8 mouse cellular contexts compared by ENCODE assay signal in the genomic region with DNA sequence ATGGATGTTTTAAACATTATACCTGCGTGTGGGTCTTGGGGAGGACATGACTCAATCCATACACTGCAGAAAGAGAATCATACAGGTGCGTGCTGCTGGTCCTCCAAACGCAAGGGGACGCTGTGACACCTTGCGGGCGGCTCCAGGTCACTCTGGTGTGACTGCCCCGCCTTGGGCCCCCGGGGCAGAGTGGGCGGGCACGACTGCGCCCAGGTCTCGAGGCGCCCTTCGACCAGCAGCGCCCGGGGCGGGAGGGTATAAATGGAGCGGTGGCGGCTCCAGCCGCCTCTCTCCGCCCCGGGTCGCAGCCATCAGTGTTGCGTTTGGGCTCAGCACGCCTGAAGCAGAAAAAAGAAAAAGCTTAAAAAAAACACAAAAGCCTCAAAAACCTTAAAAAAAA. TPM values are rescaled to one million over a fixed set of nuclear protein-coding genes. Genes with fewer than 3 reads are reported as not detected.
DNase-seq lines count a peak whose midpoint lies in the region; ATAC-seq and TF ChIP-seq lines count a peak whose summit lies in the region.

No protein-coding gene starts in this region.

- peak; percentile 95 for ATAC-seq in CD4-positive, CD25-positive, alpha-beta regulatory T cell, adult 4 months
- ATAC-seq in erythroid progenitor cell, adult 5-6 weeks (replicated peaks; ENCODE audit: low FRiP score, poor library complexity, severe bottlenecking): peak; percentile 79
- ATAC-seq in heart, embryonic 13.5 days (ENCODE audit: extremely low read depth, insufficient number of reproducible peaks, low FRiP score, low TSS enrichment): peak; percentile 90
- peak; percentile 97 for ATAC-seq in kidney, postnatal 0 days (replicated peaks; ENCODE audit: low FRiP score, low read depth)
- peak; percentile 90 for ATAC-seq in liver, embryonic 11.5 days (replicated peaks; ENCODE audit: low FRiP score)

- peak; percentile 90 for TF ChIP-seq CTCF in kidney, postnatal 0 days (IDR thresholded peaks at IDR 0.05; ENCODE audit: low read depth)

- peak; percentile 55 for TF ChIP-seq POLR2A in myocyte (IDR thresholded peaks at IDR 0.05; ENCODE audit: insufficient read length, low read depth)

- H3K4me2 ChIP-seq in heart, embryonic 13.5 days: peak overlapping the region; percentile 96
- peak overlapping the region; percentile 79 for H3K4me2 ChIP-seq in kidney, postnatal 0 days (ENCODE audit: low read length)
- peak overlapping the region; percentile 16; the same call in 1 of the 2 replicates for H3K4me2 ChIP-seq in liver, embryonic 11.5 days
- H3K4me2 ChIP-seq in myocyte (ENCODE audit: low read depth): peak overlapping the region; percentile 45

- H3ac ChIP-seq in myocyte (ENCODE audit: control insufficient read depth, insufficient read length): no peak overlapping the region

- H3K27me3 ChIP-seq in heart, embryonic 13.5 days (replicated peaks): no peaks in the 10 kb centered on the region
- H3K27me3 ChIP-seq in kidney, postnatal 0 days (ENCODE audit: insufficient read depth, low read length): no peaks in the 10 kb centered on the region
- H3K27me3 ChIP-seq in liver, embryonic 11.5 days (replicated peaks; ENCODE audit: control insufficient read depth, insufficient read depth, low read length): no peaks in the 10 kb centered on the region
- H3K27me3 ChIP-seq in myocyte (ENCODE audit: control insufficient read depth, insufficient read depth, insufficient read length): no peaks in the 10 kb centered on the region

- DNase-seq in kidney, postnatal 0 days (ENCODE audit: low spot score): peak; percentile 89
- peak; percentile 92 for DNase-seq in liver, embryonic 11.5 days (ENCODE audit: low spot score)
- peak; percentile 96 to 98 for DNase-seq in spleen, postnatal 4 days (ENCODE audit: low spot score in 2 of 2)

- peaks cover 22% of the 10 kb centered on the region for H3K36me3 ChIP-seq in heart, embryonic 13.5 days
- H3K36me3 ChIP-seq in kidney, postnatal 0 days (ENCODE audit: insufficient read depth, low read length): 0 out of 2 replicates have a peak, but pooled peaks cover 8% of the 10 kb centered on the region
- H3K36me3 ChIP-seq in liver, embryonic 11.5 days (ENCODE audit: control insufficient read depth, insufficient read depth, low read length): peaks cover 31% of the 10 kb centered on the region
- H3K36me3 ChIP-seq in myocyte (ENCODE audit: control insufficient read depth, insufficient read depth): peaks cover 9% of the 10 kb centered on the region

- H3K27ac ChIP-seq in brown adipose tissue, adult 24 weeks (replicated peaks; ENCODE audit: low read depth, low read length): no peak overlapping the region; the same call in 1 of the 2 replicates
- H3K27ac ChIP-seq in heart, embryonic 13.5 days (replicated peaks): peak overlapping the region; percentile 91
- H3K27ac ChIP-seq in kidney, postnatal 0 days: peak overlapping the region; percentile 66; the same call in 1 of the 2 replicates
- no peak overlapping the region; the same call in 1 of the 2 replicates for H3K27ac ChIP-seq in liver, embryonic 11.5 days (ENCODE audit: low read depth, low read length)

- H3K4me3 ChIP-seq in brown adipose tissue, adult 24 weeks (ENCODE audit: insufficient read depth, low read depth, low read length): peak overlapping the region; percentile 66
- peak overlapping the region; percentile 79 for H3K4me3 ChIP-seq in heart, embryonic 13.5 days
- H3K4me3 ChIP-seq in kidney, postnatal 0 days (replicated peaks; ENCODE audit: low read depth, low read length): peak overlapping the region; percentile 50
- H3K4me3 ChIP-seq in liver, embryonic 11.5 days (ENCODE audit: low read depth, low read length): peak overlapping the region; percentile 90
- peak overlapping the region; percentile 80 for H3K4me3 ChIP-seq in myocyte

- H3K9me3 ChIP-seq in heart, embryonic 13.5 days: no peaks in the 10 kb centered on the region
- no peaks in the 10 kb centered on the region for H3K9me3 ChIP-seq in kidney, postnatal 0 days (replicated peaks; ENCODE audit: low read length)
- no peaks in the 10 kb centered on the region for H3K9me3 ChIP-seq in liver, embryonic 11.5 days (ENCODE audit: control insufficient read depth, low read length)

- H3K79me2 ChIP-seq in myocyte (ENCODE audit: control insufficient read depth, insufficient read depth): peaks cover 41% of the 10 kb centered on the region

- peak overlapping the region; percentile 88 for H3K9ac ChIP-seq in heart, embryonic 13.5 days
- H3K9ac ChIP-seq in kidney, postnatal 0 days (ENCODE audit: low read depth, low read length): peak overlapping the region; percentile 52; the same call in 1 of the 2 replicates
- peak overlapping the region; percentile 85 for H3K9ac ChIP-seq in liver, embryonic 11.5 days (ENCODE audit: low read depth, low read length)

- peaks cover 9% of the 10 kb centered on the region; the same call in 1 of the 2 replicates for H3K4me1 ChIP-seq in brown adipose tissue, adult 24 weeks (ENCODE audit: control insufficient read depth, insufficient read depth, insufficient read length, low read length)
- H3K4me1 ChIP-seq in heart, embryonic 13.5 days: peaks cover 38% of the 10 kb centered on the region
- H3K4me1 ChIP-seq in kidney, postnatal 0 days (replicated peaks; ENCODE audit: insufficient read depth, low read length): peaks cover 17% of the 10 kb centered on the region
- peaks cover 23% of the 10 kb centered on the region for H3K4me1 ChIP-seq in liver, embryonic 11.5 days (replicated peaks; ENCODE audit: control insufficient read depth, insufficient read depth, low read length)

- under 1% methylated on average over 25 of the region's 25 CpGs for WGBS in heart, embryonic 13.5 days
- WGBS in kidney, postnatal 0 days: under 1% methylated on average over 25 of the region's 25 CpGs
- WGBS in liver, embryonic 11.5 days: under 1% methylated on average over 25 of the region's 25 CpGs

TF ChIP-seq in myocyte, 11 proteins besides CTCF, POLR2A, EP300 and RAD21:
- TF ChIP-seq POLR2AphosphoS2 (IDR thresholded peaks at IDR 0.05; ENCODE audit: insufficient read length, low read depth) (peak; percentile 58), SRF (IDR thresholded peaks at IDR 0.05; ENCODE audit: control insufficient read depth, insufficient read length, low read depth) (no peak), REST (IDR thresholded peaks at IDR 0.05; ENCODE audit: insufficient read depth, insufficient read length) (no peak), MYOG (IDR thresholded peaks at IDR 0.05; ENCODE audit: control insufficient read depth in 1 of 3, insufficient read depth in 1 of 3, insufficient read length in 2 of 3, low read depth in 2 of 3) (peak in 1 of 3 experiments; percentile 37), E2F4 (IDR thresholded peaks at IDR 0.05; ENCODE audit: insufficient read depth) (no peak), TCF12 (IDR thresholded peaks at IDR 0.05; ENCODE audit: insufficient read depth, poor library complexity, severe bottlenecking) (no peak), TCF3 (IDR thresholded peaks at IDR 0.05; ENCODE audit: insufficient read length, low read depth) (no peak), MAX (IDR thresholded peaks at IDR 0.05; ENCODE audit: low read depth) (no peak)

RNA-seq across cellular contexts. Expression of gene Pabpc4, which starts 20.3 kb away (rescaled TPM):
- 10 to 100 TPM; 10.3 to 17.7 TPM for polyA plus RNA-seq in CD4-positive, CD25-positive, alpha-beta regulatory T cell, adult 4 months (2017; shearing (Covaris generic))
- 45.5 and 52.1 TPM in 2 replicates for polyA plus RNA-seq in brown adipose tissue, adult 24 weeks (2012; ENCODE audit: insufficient read depth, insufficient read length, missing spikeins)
- total RNA-seq in erythroid progenitor cell, adult 5-6 weeks (2015; ENCODE audit: low replicate concordance): 390 and 415 TPM in 2 replicates
- total RNA-seq in erythroid progenitor cell, adult 5-6 weeks (2017; ENCODE audit: low replicate concordance): 408 and 429 TPM in 2 replicates
- polyA plus RNA-seq in heart, embryonic 13.5 days (2015; fragmentation: Nextera tagmentation; extraction: Ambion mirVana): 52.0 and 56.4 TPM in 2 replicates
- polyA plus RNA-seq in kidney, postnatal 0 days (2015; fragmentation: Nextera tagmentation; extraction: Ambion mirVana): 28.2 and 29.7 TPM in 2 replicates
- polyA plus RNA-seq in liver, embryonic 11.5 days (2014; fragmentation: Nextera tagmentation; extraction: Ambion mirVana): 119 and 147 TPM in 2 replicates
- polyA plus RNA-seq in myocyte (2012; fragmentation: generic; extraction: Trizol): 154 TPM

RNA-seq across cellular contexts. Expression of gene Oxct2a, which starts 40.9 kb away (rescaled TPM):
- not detected for polyA plus RNA-seq in CD4-positive, CD25-positive, alpha-beta regulatory T cell, adult 4 months (2017; shearing (Covaris generic))
- not detected in 2 replicates for polyA plus RNA-seq in brown adipose tissue, adult 24 weeks (2012; ENCODE audit: insufficient read depth, insufficient read length, missing spikeins)
- total RNA-seq in erythroid progenitor cell, adult 5-6 weeks (2015; ENCODE audit: low replicate concordance): not detected in 2 replicates
- not detected in 2 replicates for total RNA-seq in erythroid progenitor cell, adult 5-6 weeks (2017; ENCODE audit: low replicate concordance)
- polyA plus RNA-seq in heart, embryonic 13.5 days (2015; fragmentation: Nextera tagmentation; extraction: Ambion mirVana): not detected in 2 replicates
- not detected in 2 replicates for polyA plus RNA-seq in kidney, postnatal 0 days (2015; fragmentation: Nextera tagmentation; extraction: Ambion mirVana)
- polyA plus RNA-seq in liver, embryonic 11.5 days (2014; fragmentation: Nextera tagmentation; extraction: Ambion mirVana): 0.18 TPM in 1 of 2 replicates, not detected in the other
- polyA plus RNA-seq in myocyte (2012; fragmentation: generic; extraction: Trizol): 0.04 TPM

RNA-seq across cellular contexts. Expression of gene Heyl, which starts 49.1 kb away (rescaled TPM):
- polyA plus RNA-seq in CD4-positive, CD25-positive, alpha-beta regulatory T cell, adult 4 months (2017; shearing (Covaris generic)): not detected
- polyA plus RNA-seq in brown adipose tissue, adult 24 weeks (2012; ENCODE audit: insufficient read depth, insufficient read length, missing spikeins): 8.3 and 8.9 TPM in 2 replicates
- total RNA-seq in erythroid progenitor cell, adult 5-6 weeks (2015; ENCODE audit: low replicate concordance): 0.72 TPM in 1 of 2 replicates, not detected in the other
- 0.13 TPM in 1 of 2 replicates, not detected in the other for total RNA-seq in erythroid progenitor cell, adult 5-6 weeks (2017; ENCODE audit: low replicate concordance)
- 9.2 and 9.3 TPM in 2 replicates for polyA plus RNA-seq in heart, embryonic 13.5 days (2015; fragmentation: Nextera tagmentation; extraction: Ambion mirVana)
- polyA plus RNA-seq in kidney, postnatal 0 days (2015; fragmentation: Nextera tagmentation; extraction: Ambion mirVana): 28.7 and 31.6 TPM in 2 replicates
- 2.4 and 2.5 TPM in 2 replicates for polyA plus RNA-seq in liver, embryonic 11.5 days (2014; fragmentation: Nextera tagmentation; extraction: Ambion mirVana)
- 30.2 TPM for polyA plus RNA-seq in myocyte (2012; fragmentation: generic; extraction: Trizol)

Comparison
In these comparisons a context has a peak if more than half of its experiments do, and no peak if none do; other contexts are left out.
1. H3K27ac ChIP-seq: peak in heart, embryonic 13.5 days (single experiment) and kidney, postnatal 0 days (single experiment); none in brown adipose tissue, adult 24 weeks (single experiment) and liver, embryonic 11.5 days (single experiment).
2. H3K4me2 ChIP-seq: peak in every context shown above with its lines; median percentile 96 in heart, embryonic 13.5 days; 79 in kidney, postnatal 0 days; 45 in myocyte; 16 in liver, embryonic 11.5 days.
3. Peak in every context shown above with its lines, with median percentiles within 50 percentile points of each other: ATAC-seq, H3K4me3 ChIP-seq, H3K9ac ChIP-seq and DNase-seq.